Mouse (Mus musculus) liver, embryonic 14 days (tissue): ENCODE results near the gene Mettl1. TPM values are rescaled to one million over a fixed set of nuclear protein-coding genes. Genes with fewer than 3 reads are reported as not detected.

Source experiments
- polyA plus RNA-seq: library from polyadenylated mRNA; depleted of rRNA; stranded (reverse); fragments of >200 nt; gene quantifications from 2 replicates; pipeline ENCODE4 v1.2.3, GENCODE M21; 2012; rRNA removed

The Mettl1 gene
- polyA plus RNA-seq, result 12.8 and 14.1 TPM in 2 replicates

DNA sequence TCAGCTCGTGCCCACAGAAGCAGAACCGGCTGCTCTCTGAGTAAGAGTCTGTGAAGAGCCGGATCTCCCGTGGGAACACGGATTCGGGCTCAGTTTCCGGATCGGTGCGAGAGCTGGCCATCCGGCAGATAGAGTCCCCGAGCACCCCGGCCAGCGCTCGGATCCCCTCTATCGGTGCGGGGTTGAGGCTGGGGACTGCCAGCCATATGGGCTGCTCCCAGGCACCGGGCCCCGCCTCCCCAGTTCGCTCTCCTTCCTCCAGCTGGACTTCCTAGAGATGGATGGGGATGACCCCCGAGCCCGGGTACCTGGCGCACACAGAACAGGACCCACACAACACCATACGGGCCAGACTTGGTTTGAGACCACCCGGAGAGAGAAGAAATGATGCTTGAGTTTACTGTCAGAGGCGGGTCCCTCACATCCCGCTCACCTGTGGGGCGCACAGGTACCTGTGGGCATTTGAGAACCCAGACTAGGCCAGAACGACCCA, at the start of gene Mettl1, which contains the start of gene Eef1akmt3:
Gene Mettl1 (plus strand): TSS at position 141 of the 493 bp plus-strand sequence.
Gene Eef1akmt3 (minus strand): TSS at position 240 of the 493 bp plus-strand sequence.

DNA sequence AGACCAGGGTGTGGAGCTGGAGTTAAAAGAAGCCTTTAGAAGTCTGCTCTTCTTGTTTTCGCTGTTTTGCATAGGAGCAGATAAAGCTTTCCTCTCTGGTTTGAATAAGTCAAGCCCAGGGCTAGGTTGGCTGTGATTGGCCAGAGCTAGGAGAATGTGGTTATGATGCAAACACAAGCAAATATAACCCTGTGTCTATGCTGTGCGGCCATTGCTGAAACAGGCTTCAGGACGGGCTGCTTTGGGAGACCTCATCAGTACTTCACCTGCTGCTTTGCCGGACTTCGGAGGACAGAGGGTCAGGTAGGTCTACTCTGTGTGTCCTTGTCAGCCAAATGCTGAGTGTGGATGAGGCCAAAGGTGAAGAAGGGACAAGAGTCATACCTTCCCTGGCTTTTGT, 40.7 kb upstream of the Mettl1 start, which contains the start of gene Avil:
Gene Avil (plus strand): TSS at position 181 of the 400 bp plus-strand sequence.

DNA sequence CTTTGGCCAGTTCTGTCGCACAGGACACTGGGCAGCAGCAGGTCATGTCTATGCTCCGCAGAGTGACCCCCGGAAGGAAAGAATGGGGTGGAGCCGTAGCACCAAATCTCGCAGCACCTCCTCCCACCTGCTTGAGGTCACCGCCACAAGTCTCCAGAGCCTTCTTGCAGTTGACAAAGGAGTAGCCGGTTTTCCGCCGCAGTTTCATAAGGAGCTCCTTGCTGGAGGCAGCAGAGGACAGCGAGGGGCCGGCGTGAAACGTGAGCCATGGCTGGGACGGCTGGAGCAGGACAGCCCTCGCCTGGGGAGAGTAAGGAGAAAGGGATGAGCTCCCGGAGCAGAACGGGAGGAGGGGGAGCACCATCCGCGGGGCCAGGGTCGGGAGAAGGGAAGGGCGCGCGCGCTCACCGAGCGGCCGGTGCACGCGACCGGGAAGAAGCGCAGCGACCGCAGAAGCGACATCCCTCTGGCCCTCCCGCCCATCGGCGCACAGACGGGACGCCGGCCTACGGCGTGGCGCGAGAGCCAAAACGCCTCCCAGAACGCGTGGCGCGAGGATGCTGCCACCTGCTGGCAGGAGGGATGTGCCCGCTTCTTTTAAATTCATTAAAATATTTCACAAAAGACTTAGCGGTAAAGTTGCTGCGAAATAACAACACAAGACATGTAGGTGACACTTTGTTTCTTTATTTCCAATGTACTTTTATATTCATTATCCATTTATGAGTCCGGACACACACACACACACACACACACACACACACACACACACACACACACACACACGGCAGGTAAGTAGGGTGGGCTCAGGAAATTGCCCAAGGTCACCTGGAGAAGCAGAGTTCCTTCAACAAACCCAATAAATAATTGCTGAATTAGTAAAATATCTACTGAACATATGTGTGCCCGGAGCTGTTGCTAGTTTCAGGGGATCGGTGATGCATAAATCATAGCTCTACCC, 10.6 kb upstream of the Mettl1 start, which contains the start of gene Tsfm:
Gene Tsfm (minus strand): TSS at position 505 of the 961 bp plus-strand sequence.

DNA sequence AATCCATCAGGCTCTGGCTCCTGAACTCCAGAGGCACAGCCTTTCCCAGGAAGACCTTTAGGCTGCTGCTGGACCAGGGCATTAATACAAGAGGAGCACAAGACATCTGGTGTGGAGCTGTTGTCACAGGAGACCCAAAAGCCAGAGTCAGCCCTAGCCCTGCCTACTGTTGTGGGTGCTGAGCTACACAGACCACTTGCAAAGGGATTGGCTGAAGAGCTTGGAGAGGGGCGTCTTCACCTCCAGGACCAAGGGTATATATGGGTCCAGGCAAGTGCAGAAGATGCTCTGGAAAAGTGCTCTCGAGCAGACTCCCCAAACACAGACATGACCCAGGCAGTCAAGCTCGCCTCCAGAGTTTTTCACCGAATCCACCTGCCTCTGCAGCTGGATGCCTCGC, 6.7 kb downstream of the Mettl1 start, which contains the start of gene Cyp27b1:
Gene Cyp27b1 (plus strand): TSS at position 297 of the 400 bp plus-strand sequence.

DNA sequence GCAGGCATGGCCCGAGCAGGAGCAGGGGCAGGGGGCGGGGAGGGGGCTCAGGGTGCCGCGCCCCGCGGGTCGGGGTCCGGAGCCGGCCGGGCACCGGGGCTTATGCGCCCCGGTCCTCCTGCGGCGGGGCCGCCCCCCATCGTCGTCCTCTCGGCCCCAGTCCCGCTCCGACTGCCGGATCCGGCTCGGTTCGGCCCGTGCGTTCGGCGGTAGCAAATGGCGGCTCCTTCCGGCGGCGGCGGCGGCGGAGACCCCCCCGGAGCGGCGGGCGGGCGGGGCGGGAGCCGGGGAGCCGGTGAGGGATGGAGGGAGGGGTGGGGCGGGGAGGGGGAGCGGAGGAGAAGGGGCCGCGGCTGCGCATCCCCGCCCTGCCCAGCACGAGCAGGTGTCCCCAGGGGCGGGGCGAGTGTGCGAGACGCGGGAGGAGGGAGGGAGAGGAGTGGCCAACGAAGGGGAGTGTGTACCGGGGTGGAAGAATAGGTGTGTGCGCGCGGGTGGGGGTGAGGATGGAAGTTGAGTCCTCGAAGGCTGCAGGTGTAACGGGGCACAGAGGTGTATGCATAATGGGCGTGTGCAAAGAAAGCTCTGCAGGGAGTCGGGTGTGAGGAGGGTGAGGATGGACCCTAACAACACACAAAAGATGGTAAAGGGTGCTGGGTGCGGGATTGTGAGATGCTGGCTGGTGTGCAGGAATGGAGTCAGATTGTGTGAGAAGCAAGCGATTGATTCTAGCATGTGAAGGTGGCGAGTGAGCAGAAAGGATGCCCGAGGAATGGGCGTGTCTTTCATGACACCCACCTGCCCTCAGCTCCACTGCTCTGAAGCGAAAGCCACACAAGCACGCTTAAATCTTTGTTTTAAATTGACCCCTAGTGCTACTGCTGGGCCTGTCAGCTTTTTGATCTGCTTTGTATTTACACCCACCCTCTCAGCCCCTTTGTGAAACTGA, 19.0 kb downstream of the Mettl1 start, which contains the start of gene March9:
Gene March9 (minus strand): TSS at position 217 of the 949 bp plus-strand sequence.

DNA sequence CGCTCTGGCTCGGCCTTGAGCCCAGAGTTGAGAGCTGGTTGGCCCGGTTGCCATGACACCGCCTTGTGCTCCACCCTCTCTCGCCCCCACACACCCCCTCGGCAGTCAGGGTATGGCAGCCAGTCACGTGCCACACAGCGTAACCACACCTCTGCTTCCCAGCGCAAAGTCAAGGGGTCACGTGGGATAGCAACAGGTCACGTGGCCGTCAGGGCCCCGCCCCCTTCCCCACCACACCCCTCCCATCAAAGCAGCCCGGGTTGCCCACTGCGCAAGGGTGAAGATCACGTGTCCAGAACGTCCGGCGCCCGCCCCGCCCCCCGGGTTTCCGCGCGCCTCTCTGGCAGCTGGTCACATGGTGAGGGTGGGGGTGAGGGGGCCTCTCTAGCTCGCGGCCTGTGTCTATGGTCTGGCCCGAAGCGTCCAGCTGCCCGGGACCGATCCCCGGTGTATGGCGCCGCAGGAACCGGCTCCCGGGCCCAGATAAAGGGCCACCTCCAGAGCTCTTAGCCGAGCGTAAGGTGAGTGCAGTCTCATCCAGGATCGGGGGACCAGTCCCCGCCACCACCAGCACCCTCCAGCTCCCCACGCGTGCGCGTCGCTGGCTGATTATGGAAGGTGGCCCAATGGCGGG, 22.1 kb downstream of the Mettl1 start, which contains the start of gene Cdk4:
Gene Cdk4 (plus strand): TSS at position 296 of the 634 bp plus-strand sequence.

DNA sequence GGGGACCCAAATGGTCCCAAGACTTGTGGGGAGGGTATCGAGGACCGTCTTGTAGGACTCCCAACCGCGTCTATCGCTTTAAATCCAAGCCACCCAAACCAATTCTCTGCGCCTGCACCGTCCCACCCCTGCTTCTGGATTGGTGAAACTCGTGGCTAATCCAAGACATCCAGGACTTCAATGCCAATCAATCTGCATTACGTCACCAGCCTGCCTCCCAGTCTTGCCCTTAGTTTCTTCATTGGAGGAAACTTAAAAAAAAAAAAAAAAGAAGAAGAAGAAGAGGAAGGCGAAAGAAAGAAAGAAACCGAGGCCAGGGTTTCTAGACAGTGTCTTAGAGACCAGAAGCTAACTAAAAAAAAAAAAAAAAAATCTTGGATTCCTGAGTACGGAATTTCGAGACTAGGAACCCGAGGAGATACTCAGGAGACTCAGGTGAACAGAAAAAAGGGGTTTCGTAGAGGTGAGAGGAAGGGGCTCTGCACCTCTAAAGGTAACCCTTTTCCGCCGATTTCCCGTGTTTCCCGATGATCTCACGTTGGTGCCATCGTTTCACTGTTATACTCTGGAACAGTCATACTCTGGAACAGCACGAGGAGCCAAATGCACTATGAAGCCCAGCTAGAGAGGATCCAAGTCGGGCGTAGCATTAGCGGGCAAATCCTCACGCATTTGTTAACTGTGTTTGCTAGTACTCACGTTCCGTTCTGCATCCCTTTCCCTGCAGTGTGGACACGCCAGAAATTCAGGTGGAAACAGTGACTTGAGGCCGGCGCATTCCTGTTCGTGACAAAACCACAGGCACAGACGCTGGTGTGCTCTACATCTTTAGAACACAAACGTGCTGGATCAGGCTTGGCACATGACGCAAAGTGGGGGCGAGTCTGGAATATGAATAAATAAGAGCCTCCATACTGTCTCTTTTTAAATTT, 29.2 kb downstream of the Mettl1 start, which contains the start of gene Tspan31:
Gene Tspan31 (minus strand): TSS at position 75 of the 932 bp plus-strand sequence.

DNA sequence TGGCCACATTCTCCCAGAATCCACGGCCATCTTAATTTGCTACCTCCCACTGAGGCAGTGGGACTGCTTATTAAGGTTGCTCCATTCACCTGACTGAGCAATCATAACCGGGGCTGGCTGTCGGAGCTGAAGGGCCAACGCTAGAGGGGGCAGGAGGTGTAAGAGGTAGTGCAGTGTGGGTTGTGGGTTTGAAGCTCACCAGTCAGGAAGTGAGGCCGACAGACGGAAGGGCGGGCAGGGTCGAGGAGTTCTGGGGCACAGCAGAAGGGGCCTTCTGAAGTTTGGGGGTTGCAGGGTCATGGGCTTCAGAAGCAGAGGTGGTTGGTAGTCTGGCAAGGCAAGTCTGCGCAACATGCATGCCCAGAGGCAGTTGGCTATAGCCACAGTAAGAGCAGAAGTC, 33.9 kb downstream of the Mettl1 start, which contains the start of gene Agap2:
Gene Agap2 (plus strand): TSS at position 205 of the 400 bp plus-strand sequence.

Other genes starting within 250 kb of the Mettl1 start
- 4.4 and 4.7 TPM in 2 replicates for gene Atp23, start 140.1 kb upstream of the Mettl1 start, polyA plus RNA-seq
- 17.5 and 20.0 TPM in 2 replicates for gene Ctdsp2, start 62.7 kb upstream of the Mettl1 start, polyA plus RNA-seq
- 0.02 and 0.06 TPM in 2 replicates for gene Avil, start 40.7 kb upstream of the Mettl1 start, polyA plus RNA-seq
- 25.2 and 29.6 TPM in 2 replicates for gene Tsfm, start 10.6 kb upstream of the Mettl1 start, polyA plus RNA-seq
- gene Eef1akmt3, start 99 bp downstream of the Mettl1 start, polyA plus RNA-seq, result 0.05 and 0.08 TPM in 2 replicates
- gene Cyp27b1, start 6.8 kb downstream of the Mettl1 start, polyA plus RNA-seq, result 0.03 and 0.08 TPM in 2 replicates
- gene March9, start 18.8 kb downstream of the Mettl1 start, polyA plus RNA-seq, result 0.09 and 0.11 TPM in 2 replicates
- gene Cdk4, start 22.1 kb downstream of the Mettl1 start, polyA plus RNA-seq, result 209 and 248 TPM in 2 replicates
- 34.4 and 41.3 TPM in 2 replicates for gene Tspan31, start 28.9 kb downstream of the Mettl1 start, polyA plus RNA-seq
- gene Agap2, start 33.9 kb downstream of the Mettl1 start, polyA plus RNA-seq, result 1.4 and 2.2 TPM in 2 replicates
- 26.4 and 26.9 TPM in 2 replicates for gene Os9, start 79.7 kb downstream of the Mettl1 start, polyA plus RNA-seq
- gene B4galnt1, start 123.8 kb downstream of the Mettl1 start, polyA plus RNA-seq, result 7.2 and 11.2 TPM in 2 replicates
- gene Slc26a10, start 139.2 kb downstream of the Mettl1 start, polyA plus RNA-seq, result 2.0 and 2.2 TPM in 2 replicates
- gene Arhgef25, start 148.7 kb downstream of the Mettl1 start, polyA plus RNA-seq, result 7.5 and 7.6 TPM in 2 replicates
- gene Dtx3, start 154.3 kb downstream of the Mettl1 start, polyA plus RNA-seq, result 29.2 and 32.7 TPM in 2 replicates
- 27.4 and 31.2 TPM in 2 replicates for gene Pip4k2c, start 170.2 kb downstream of the Mettl1 start, polyA plus RNA-seq
- 0.11 and 0.12 TPM in 2 replicates for gene Kif5a, start 221.9 kb downstream of the Mettl1 start, polyA plus RNA-seq
- 57.7 and 61.0 TPM in 2 replicates for gene Dctn2, start 225.0 kb downstream of the Mettl1 start, polyA plus RNA-seq
- gene Mbd6, start 247.6 kb downstream of the Mettl1 start, polyA plus RNA-seq, result 7.4 and 10.9 TPM in 2 replicates